Mouse (Mus musculus) small intestine, adult 2 months (tissue): ENCODE measurements at regions not wholly inside any gene's neighbourhood (a gene's known extent, or its start where the extent isn't known, plus 50 kb on each side); places are given as distances from the start of the nearest gene placed in this dataset.

Experiments used
- CTCF ChIP-seq: fragments of 200-500 bp; IDR thresholded peaks from 2 replicates; pipeline ENCODE4 v1.5.1; 2012; ENCODE audit warnings: low read depth, mild to moderate bottlenecking, control low read depth, inconsistent platforms, low read length, moderate library complexity, mixed read lengths; ENCODE audit not compliant: insufficient replicate concordance, insufficient read length; ENCODE audit errors: extremely low read depth
- POLR2A ChIP-seq: fragments of 200-500 bp; IDR thresholded peaks from 2 replicates; pipeline ENCODE4 v1.6.1; 2012; ENCODE audit warnings: low read depth, mild to moderate bottlenecking, control low read depth, inconsistent platforms, low read length, moderate library complexity

DNA sequence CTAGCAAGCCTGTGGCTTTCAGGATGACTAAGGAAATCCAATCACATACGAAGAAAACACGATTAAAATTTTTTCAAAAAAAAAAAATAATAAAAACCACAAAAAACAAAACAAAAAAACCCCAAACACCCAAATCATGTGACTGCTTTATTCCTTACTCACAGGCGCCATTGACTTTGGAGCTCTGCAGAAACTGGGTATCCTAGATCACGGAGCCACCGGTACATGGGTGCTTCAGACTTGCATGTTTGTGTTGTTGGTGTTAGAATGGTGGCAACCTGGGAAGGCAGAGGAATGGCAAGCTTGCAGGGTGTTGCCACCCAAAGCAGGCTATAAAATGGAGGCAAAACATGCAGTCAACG, 65.6 kb downstream of the Tmem30b start:
- TF ChIP-seq CTCF (no peak), POLR2A (no peak)
